Mouse (Mus musculus): ENCODE data around the gene Ubtd2. TPM values are rescaled to one million over a fixed set of nuclear protein-coding genes. Genes with fewer than 3 reads are reported as not detected.
A peak's percentile ranks its signal among the peaks of the same experiment; 100 is the strongest.

Gene Ubtd2
- total RNA-seq (2015), result 2.3 and 3.4 TPM in 2 replicates
- 0.24 and 1.8 TPM in 2 replicates for total RNA-seq (2017)

- ATAC-seq (ENCODE audit: poor library complexity, severe bottlenecking), result peak; percentile 95
Observed at GRCm38 (mm10) chr11:32454800-32455506, at the start of gene Ubtd2. Ubtd2 (plus strand) TSS chr11:32455370.

GRCm38 (mm10) chr11:32407863-32408262 is 47.3 kb upstream of the Ubtd2 start:
- no peak for ATAC-seq (ENCODE audit: poor library complexity, severe bottlenecking)

GRCm38 (mm10) chr11:32409052-32409451 is 46.1 kb upstream of the Ubtd2 start:
- ATAC-seq (ENCODE audit: poor library complexity, severe bottlenecking), result no peak

GRCm38 (mm10) chr11:32409823-32410562 is 45.2 kb upstream of the Ubtd2 start:
- no peak for ATAC-seq (ENCODE audit: poor library complexity, severe bottlenecking)

GRCm38 (mm10) chr11:32420001-32420400 is 35.2 kb upstream of the Ubtd2 start:
- no peak for ATAC-seq (ENCODE audit: poor library complexity, severe bottlenecking)

GRCm38 (mm10) chr11:32423311-32423710 is 31.9 kb upstream of the Ubtd2 start:
- ATAC-seq (ENCODE audit: poor library complexity, severe bottlenecking), result no peak

- ATAC-seq (ENCODE audit: poor library complexity, severe bottlenecking), result no peak
Observed at GRCm38 (mm10) chr11:32424600-32424999, 30.6 kb upstream of the Ubtd2 start.

- no peak for ATAC-seq (ENCODE audit: poor library complexity, severe bottlenecking)
Observed at GRCm38 (mm10) chr11:32425043-32425658, 30.0 kb upstream of the Ubtd2 start.

GRCm38 (mm10) chr11:32427537-32427936 is 27.6 kb upstream of the Ubtd2 start:
- ATAC-seq (ENCODE audit: poor library complexity, severe bottlenecking), result 0 out of 2 replicates have a peak, but pooled peaks have one; percentile 35

GRCm38 (mm10) chr11:32435410-32436060 is 19.6 kb upstream of the Ubtd2 start:
- no peak for ATAC-seq (ENCODE audit: poor library complexity, severe bottlenecking)

GRCm38 (mm10) chr11:32442576-32442975 is 12.6 kb upstream of the Ubtd2 start:
- no peak for ATAC-seq (ENCODE audit: poor library complexity, severe bottlenecking)

- ATAC-seq (ENCODE audit: poor library complexity, severe bottlenecking), result no peak
Observed at GRCm38 (mm10) chr11:32444266-32444665, 10.9 kb upstream of the Ubtd2 start.

GRCm38 (mm10) chr11:32445135-32445534 is 10.0 kb upstream of the Ubtd2 start:
- ATAC-seq (ENCODE audit: poor library complexity, severe bottlenecking), result no peak

- ATAC-seq (ENCODE audit: poor library complexity, severe bottlenecking), result peak; percentile 45; the same call in 1 of the 2 replicates
Observed at GRCm38 (mm10) chr11:32445637-32446226, 9.4 kb upstream of the Ubtd2 start.

GRCm38 (mm10) chr11:32450216-32450615 is 5.0 kb upstream of the Ubtd2 start:
- peak; percentile 53 for ATAC-seq (ENCODE audit: poor library complexity, severe bottlenecking)

- no peak for ATAC-seq (ENCODE audit: poor library complexity, severe bottlenecking)
Observed at GRCm38 (mm10) chr11:32451306-32451705, 3.9 kb upstream of the Ubtd2 start.

- ATAC-seq (ENCODE audit: poor library complexity, severe bottlenecking), result no peak
Observed at GRCm38 (mm10) chr11:32452745-32453144, 2.4 kb upstream of the Ubtd2 start.

GRCm38 (mm10) chr11:32453353-32453915 is 1.7 kb upstream of the Ubtd2 start:
- no peak for ATAC-seq (ENCODE audit: poor library complexity, severe bottlenecking)

GRCm38 (mm10) chr11:32454231-32454799 is 855 bp upstream of the Ubtd2 start:
- peak; percentile 19 for ATAC-seq (ENCODE audit: poor library complexity, severe bottlenecking)

- ATAC-seq (ENCODE audit: poor library complexity, severe bottlenecking), result no peak
Observed at GRCm38 (mm10) chr11:32455507-32456141, 454 bp downstream of the Ubtd2 start.

All from megakaryocyte, adult 5-6 weeks (primary cell).